Mouse (Mus musculus) lung, embryonic 16.5 days (tissue): Measurements from ENCODE around the gene Defb41. TPM values are rescaled to one million over a fixed set of nuclear protein-coding genes. Genes with fewer than 3 reads are reported as not detected.
"Not testable (repeated sequence)": the region's sequence is repeated elsewhere in the genome, so short reads cannot be mapped to it uniquely, and the experiment has no call there.

Experiments
- ATAC-seq: fragments of 200-750 bp; cut with Nextera tagmentation; 2 replicates; pipeline ENCODE4 v1.8.0; 2017; ENCODE audit warnings: low read depth, mild to moderate bottlenecking, moderate library complexity
- H3K27ac ChIP-seq: fragments of 300-500 bp; sonication (generic); 2 replicates; pipeline ENCODE4 v1.5.1; 2014; ENCODE audit warnings: mild to moderate bottlenecking, control low read depth, low read length
- H3K27me3 ChIP-seq: fragments of 300-500 bp; sonication (generic); 2 replicates; pipeline ENCODE4 v1.6.1; 2014; ENCODE audit warnings: low read depth, low read length, mixed read lengths; ENCODE audit not compliant: control insufficient read depth, insufficient read depth
- H3K36me3 ChIP-seq: fragments of 300-500 bp; sonication (generic); 2 replicates; pipeline ENCODE4 v1.6.1; 2014; ENCODE audit warnings: low read length; ENCODE audit not compliant: control insufficient read depth, insufficient read depth
- H3K4me1 ChIP-seq: fragments of 300-500 bp; sonication (generic); replicated peaks from 2 replicates; pipeline ENCODE4 v1.6.1; 2014; ENCODE audit warnings: low read length, mixed read lengths; ENCODE audit not compliant: control insufficient read depth, insufficient read depth
- H3K4me2 ChIP-seq: fragments of 300-500 bp; sonication (generic); 2 replicates; pipeline ENCODE4 v1.6.1; 2014; ENCODE audit warnings: low read depth, low read length, control low read depth
- H3K4me3 ChIP-seq: fragments of 300-500 bp; sonication (generic); 2 replicates; pipeline ENCODE4 v1.5.1; 2014; ENCODE audit warnings: mild to moderate bottlenecking, low read length, control low read depth
- H3K9ac ChIP-seq: fragments of 300-500 bp; sonication (generic); 2 replicates; pipeline ENCODE4 v1.6.1; 2014; ENCODE audit warnings: low read length, control low read depth
- H3K9me3 ChIP-seq: fragments of 300-500 bp; sonication (generic); 2 replicates; pipeline ENCODE4 v1.6.1; 2016; ENCODE audit warnings: low read length; ENCODE audit not compliant: control insufficient read depth
- WGBS: fragments of 180-500 bp; shearing (Covaris S2); extraction: QIAGEN DNeasy Blood & Tissue Kit; methylation state at CpG from one replicate; pipeline ENCODE4 v1.1.7; 2014; 5-methylcytosine and 5-hydroxymethylcytosine counted together
- polyA plus RNA-seq: library from polyadenylated mRNA; unstranded; fragments of >200 nt; fragmentation: Nextera tagmentation; extraction: Ambion mirVana; gene quantifications from 2 replicates; pipeline ENCODE4 v1.2.1, GENCODE M21; 2015

Defb41 gene
- polyA plus RNA-seq: not detected in 2 replicates

DNA sequence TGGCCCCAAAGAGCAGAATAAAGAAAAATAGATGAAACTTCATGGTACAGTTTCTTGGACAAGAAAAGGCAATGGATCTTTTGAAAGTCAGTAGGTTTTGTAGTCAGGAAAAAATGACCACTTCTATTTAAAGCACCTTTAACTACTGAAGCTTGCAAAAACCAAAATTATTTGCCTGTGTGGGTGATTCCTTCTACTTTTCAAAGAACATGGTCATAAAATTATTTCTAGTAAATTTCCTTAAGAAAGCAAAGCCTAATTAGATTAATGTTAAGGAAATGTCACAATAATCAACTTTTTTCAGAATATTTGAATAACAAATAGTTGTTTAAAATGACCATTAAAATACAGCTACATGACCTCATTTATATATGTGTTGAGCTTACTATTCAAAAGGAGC lies at the start of gene Defb41:
Defb41 (minus strand) TSS at position 101 of the 400 bp plus-strand sequence.
- ATAC-seq: no peak
- H3K27me3 ChIP-seq: no peaks in the 10 kb centered on the region
- no peaks in the 10 kb centered on the region for H3K4me1 ChIP-seq
- no peak within 1 kb of the TSS for H3K4me2 ChIP-seq
- no peak within 1 kb of the TSS for H3K9ac ChIP-seq
- H3K27ac ChIP-seq: no peak within 1 kb of the TSS
- H3K36me3 ChIP-seq: no peaks in the 10 kb centered on the region
- no peaks in the 10 kb centered on the region for H3K9me3 ChIP-seq
- H3K4me3 ChIP-seq: no peak within 1 kb of the TSS

DNA sequence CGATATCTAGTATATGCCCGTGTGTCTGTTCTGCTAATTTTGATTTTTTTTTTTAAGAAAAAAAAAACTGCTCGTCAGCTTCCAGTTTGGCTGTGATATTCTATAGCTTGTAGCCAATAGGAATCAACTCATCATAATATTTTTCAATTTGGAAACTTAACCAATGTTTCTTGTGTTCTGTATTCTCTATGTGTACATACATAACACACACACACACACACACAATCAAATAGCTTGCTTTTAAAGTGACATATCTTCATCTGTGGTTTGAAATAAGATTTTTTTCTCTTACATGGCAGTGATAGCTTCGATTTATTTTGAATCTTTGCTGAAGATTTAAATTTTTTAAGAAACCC lies 43.5 kb upstream of the Defb41 start:
- H3K9ac ChIP-seq: no peak overlapping the region
- H3K36me3 ChIP-seq: no peaks in the 10 kb centered on the region
- ATAC-seq: no peak
- no peaks in the 10 kb centered on the region for H3K9me3 ChIP-seq
- H3K4me3 ChIP-seq: no peak overlapping the region
- WGBS: 75% methylated on average over 4 of the region's 4 CpGs
- no peak overlapping the region for H3K4me2 ChIP-seq
- H3K27me3 ChIP-seq: no peaks in the 10 kb centered on the region
- H3K4me1 ChIP-seq: no peaks in the 10 kb centered on the region
- H3K27ac ChIP-seq: no peak overlapping the region

DNA sequence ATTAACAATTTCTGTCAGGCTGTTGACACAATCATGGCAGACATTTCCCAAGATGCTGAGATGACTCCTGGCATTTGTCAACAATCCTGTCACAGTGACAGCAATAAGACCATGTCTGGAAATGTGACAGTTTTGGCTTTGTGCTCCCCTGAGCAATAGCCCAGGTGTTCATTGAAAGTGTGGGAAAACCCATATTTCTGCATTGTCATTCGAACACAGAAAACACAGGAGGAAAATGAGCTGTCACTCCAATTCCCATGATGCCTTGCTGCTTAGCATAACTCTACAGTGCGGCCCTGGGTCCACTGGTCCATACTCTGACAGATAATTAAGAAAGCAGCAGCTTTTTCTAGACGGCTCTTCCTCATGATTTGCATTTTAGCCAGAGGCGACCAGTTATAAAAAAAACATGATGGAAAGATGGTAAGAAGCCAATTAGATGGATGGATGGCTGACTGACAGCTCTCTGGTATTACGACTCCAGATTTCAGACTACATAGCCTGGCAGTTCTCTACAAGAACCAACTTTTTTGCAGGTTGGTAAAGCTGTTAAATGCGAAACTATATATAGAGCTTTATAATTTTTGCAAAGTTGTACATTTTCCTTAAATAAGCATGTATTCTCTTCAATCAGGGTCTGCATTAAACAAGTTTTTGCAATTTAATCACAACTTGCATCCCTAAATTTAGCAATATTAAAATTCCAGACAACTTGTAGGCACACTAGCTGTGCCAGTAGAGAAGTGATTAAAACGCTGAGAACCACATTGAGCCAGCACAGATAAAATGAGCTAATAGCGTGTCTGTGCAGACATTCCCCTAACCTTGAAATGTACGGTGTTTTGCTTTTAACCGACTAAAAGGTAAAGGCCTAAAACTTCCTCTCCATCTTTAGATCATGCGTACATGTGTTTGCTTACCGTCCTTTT lies 42.9 kb upstream of the Defb41 start:
- H3K36me3 ChIP-seq: no peaks in the 10 kb centered on the region
- no peak for ATAC-seq
- H3K4me3 ChIP-seq: no peak overlapping the region
- H3K27me3 ChIP-seq: no peaks in the 10 kb centered on the region
- 78% methylated on average over 12 of the region's 12 CpGs for WGBS
- no peak overlapping the region for H3K9ac ChIP-seq
- no peaks in the 10 kb centered on the region for H3K9me3 ChIP-seq
- H3K4me1 ChIP-seq: no peaks in the 10 kb centered on the region
- no peak overlapping the region for H3K4me2 ChIP-seq
- H3K27ac ChIP-seq: no peak overlapping the region

DNA sequence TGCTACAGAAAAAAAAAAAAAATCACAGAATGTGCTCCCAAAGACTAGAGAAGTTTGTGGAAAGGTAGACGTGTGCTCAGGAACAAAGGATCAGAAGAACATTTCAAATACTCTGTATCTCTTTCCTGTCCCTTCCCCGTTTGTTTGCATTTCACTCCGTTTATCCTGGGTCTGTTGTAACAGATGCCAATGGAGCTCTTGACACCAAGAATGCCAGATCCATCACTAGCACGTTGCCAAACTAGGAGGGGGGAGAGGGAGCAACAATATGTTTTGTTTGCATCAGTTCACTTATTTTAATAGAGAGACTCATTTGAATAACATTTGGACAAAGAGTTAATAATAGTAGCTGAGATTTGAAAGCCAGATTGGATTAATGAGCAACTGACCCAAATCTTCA lies 27.6 kb upstream of the Defb41 start:
- no peak overlapping the region for H3K4me3 ChIP-seq
- no peak for ATAC-seq
- no peaks in the 10 kb centered on the region for H3K9me3 ChIP-seq
- no peaks in the 10 kb centered on the region for H3K27me3 ChIP-seq
- no peaks in the 10 kb centered on the region for H3K4me1 ChIP-seq
- 5% methylated on average over 4 of the region's 4 CpGs for WGBS
- no peak overlapping the region for H3K27ac ChIP-seq
- no peak overlapping the region for H3K9ac ChIP-seq
- no peak overlapping the region for H3K4me2 ChIP-seq
- no peaks in the 10 kb centered on the region for H3K36me3 ChIP-seq

DNA sequence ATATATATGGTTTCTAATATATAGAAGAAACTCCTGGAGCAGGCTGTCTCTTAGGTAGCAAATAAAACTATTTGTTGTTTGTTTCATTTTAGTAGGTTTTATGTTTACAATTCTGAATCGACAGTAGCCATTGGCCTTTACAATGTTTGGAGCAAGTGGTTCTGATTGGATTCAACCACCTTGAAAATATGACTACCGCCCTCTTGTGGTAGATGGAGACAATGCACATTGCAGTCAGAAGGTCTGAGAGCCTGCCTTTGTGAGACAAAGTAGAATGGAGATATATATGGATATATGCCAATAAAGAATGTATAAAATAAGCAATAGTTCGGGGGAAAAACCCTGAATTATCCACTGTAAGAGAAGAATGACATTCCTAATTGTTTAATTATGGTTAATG lies 23.9 kb upstream of the Defb41 start:
- WGBS: 32% methylated on average over 3 of the region's 3 CpGs
- Histone ChIP-seq H3K27ac (no peak overlapping the region), H3K4me3 (no peak overlapping the region), H3K36me3 (no peaks in the 10 kb centered on the region), H3K9ac (no peak overlapping the region), H3K9me3 (no peaks in the 10 kb centered on the region), H3K4me1 (no peaks in the 10 kb centered on the region), H3K27me3 (no peaks in the 10 kb centered on the region), H3K4me2 (no peak overlapping the region)
- ATAC-seq: no peak

DNA sequence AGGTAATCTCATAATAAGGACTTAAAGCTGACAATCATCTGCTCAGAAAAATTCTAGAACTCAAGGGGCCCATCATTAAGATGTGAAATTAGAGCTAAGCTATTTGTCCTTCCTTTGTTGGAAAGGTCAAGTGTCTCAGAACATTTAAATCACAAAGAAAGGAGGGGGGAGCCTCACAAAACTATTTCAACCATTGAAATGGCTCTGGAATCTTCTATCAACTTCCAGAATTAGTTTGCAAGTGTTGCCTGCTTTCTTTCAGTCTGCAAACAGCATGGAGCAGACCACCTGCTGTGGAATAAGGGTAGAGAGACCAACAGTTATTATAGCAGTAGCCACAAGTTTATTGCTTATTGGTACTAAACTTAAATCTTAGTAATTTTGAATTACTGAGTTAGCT lies 22.4 kb upstream of the Defb41 start:
- no peak overlapping the region for H3K4me3 ChIP-seq
- H3K4me1 ChIP-seq: no peaks in the 10 kb centered on the region

DNA sequence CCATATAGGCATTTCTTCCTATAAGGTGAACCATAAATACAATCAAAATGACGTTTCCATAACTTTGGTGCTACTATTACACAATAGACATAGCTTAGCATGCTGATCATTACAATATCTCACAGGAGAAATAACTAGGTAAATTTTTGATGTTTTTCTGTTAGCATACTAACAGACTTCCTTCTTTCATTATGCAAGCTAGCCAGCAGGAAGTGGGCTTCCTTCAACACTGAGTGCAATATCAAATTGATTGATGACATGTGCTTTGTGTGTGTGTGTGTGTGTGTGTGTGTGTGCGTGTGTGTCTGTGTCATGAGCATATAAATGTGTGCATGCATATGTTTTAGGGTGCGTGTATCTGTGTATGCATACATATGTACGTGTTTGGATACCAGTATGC lies 6.2 kb upstream of the Defb41 start:
- WGBS: 75% methylated on average over 4 of the region's 4 CpGs
- Histone ChIP-seq H3K27ac (no peak overlapping the region), H3K27me3 (no peaks in the 10 kb centered on the region), H3K36me3 (no peaks in the 10 kb centered on the region), H3K9ac (no peak overlapping the region), H3K4me1 (no peaks in the 10 kb centered on the region), H3K9me3 (no peaks in the 10 kb centered on the region), H3K4me3 (no peak overlapping the region), H3K4me2 (no peak overlapping the region)
- ATAC-seq: no peak

More for the DNA sequence above, 22.4 kb upstream of the Defb41 start:
- ATAC-seq: no peak
- Histone ChIP-seq H3K9ac (no peak overlapping the region), H3K4me2 (no peak overlapping the region), H3K9me3 (no peaks in the 10 kb centered on the region), H3K27me3 (no peaks in the 10 kb centered on the region), H3K36me3 (no peaks in the 10 kb centered on the region), H3K27ac (no peak overlapping the region)

DNA sequence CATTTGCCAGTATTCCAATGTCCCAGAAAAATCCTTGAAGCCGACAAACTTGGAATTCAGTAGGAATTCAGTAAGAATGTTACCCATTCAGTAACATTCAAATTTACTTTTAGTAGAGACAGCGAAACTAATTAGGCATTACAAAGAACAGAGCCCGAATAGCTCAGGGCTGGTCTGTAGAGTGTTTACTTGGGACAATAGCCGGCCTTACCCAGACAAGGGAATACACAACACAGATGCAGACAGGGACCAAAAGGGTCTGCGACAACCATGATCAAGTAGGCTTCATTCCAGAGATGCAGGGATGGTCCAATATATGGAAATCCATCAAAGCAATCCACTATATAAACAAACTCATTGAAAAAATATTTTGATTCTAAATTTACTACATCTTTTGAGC lies 3.9 kb upstream of the Defb41 start:
- Histone ChIP-seq H3K9ac (no peak overlapping the region), H3K36me3 (no peaks in the 10 kb centered on the region), H3K9me3 (no peaks in the 10 kb centered on the region), H3K27me3 (no peaks in the 10 kb centered on the region), H3K4me1 (no peaks in the 10 kb centered on the region), H3K4me2 (no peak overlapping the region), H3K4me3 (no peak overlapping the region), H3K27ac (no peak overlapping the region)
- WGBS: 78% methylated on average over 5 of the region's 5 CpGs
- ATAC-seq: no peak

DNA sequence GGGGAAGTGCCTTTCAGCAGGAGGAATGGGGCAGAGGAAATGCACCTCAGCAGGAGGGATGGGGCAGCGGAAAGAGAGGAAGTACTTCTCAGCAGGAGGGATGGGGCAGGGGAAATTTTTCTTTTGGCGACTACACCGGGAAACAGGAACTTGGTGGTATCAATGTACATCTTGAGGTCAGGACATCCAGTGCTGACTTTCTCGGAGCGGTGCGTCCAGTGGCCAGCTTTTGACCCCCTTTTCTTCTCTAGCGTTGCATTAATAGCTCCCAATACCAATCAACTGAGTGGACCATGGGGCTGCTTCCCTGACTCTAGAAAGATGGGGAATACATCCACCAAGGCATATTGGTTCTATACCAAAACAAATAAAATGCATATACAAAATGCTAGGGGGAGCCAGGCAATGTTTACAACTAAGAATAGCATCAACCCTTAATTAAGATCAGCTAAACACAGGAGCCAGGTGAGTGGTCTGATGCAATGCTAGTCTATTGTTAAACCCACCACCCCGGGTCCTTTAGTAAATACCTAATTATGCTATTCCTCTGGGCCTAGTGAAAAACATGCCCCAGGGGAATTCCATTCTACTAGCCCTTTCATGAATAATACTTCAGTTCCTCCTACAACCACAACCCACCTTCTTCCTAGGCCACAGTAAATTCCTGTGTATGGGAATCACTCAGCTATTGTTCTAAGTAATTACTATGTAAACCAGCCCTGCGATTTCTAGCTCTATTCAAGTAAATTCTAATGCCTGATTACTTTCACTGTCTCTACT lies 18.9 kb downstream of the Defb41 start:
- H3K27me3 ChIP-seq, ATAC-seq, H3K36me3 ChIP-seq, H3K4me1 ChIP-seq, H3K27ac ChIP-seq, H3K9ac ChIP-seq, H3K4me3 ChIP-seq, H3K4me2 ChIP-seq, H3K9me3 ChIP-seq: not testable (repeated sequence)
- WGBS: 85% methylated on average over 9 of the region's 9 CpGs
